Mouse (Mus musculus): ENCODE measurements around the gene Sema6d.
A peak's percentile ranks its signal among the peaks of the same experiment; 100 is the strongest.

Sema6d gene

GRCm38 (mm10) chr2:124563759-124564158 is 474.0 kb downstream of the Sema6d start:
- no peak for DNase-seq

DNA sequence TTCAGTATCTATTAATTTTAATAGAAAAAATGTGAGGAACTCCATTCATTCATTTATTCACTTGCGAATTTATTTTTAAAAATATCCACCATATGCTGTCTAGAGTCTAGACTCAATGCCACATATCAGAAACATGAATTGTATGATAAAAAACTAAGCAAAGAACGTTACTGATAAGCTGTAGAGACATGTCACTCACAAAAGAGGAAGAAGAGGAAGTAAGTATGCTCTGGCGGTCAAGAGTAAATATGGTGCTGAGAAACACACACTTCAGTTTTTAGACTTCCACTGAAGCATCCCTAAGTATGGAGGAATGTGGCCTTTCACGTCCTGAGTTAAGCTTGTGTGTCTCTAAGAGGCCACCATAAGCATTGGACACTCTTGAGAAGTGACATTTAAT is 484.0 kb downstream of the Sema6d start:
- no peak for DNase-seq

DNA sequence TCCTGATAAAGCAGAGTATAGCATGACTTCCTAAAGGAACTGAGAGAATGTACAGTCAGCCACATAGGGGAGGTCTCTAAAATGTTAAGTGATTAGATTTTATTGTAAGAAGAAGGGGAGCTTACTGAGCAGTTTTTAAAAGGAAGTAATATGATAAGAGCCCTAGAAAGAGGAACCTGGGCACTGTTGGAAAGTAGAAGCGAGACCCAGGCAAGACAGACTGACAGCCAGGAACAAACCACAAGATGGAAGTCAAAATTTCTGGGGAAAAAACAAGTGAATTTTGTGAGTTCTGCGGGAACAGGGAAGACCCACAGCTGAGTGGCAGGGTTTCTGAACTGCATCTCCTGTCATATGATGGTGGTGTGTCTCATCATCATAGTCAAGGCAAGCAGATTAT is 486.3 kb downstream of the Sema6d start:
- no peak for DNase-seq

- no peak for DNase-seq
Measured at GRCm38 (mm10) chr2:124583561-124583960, 493.8 kb downstream of the Sema6d start.

DNA sequence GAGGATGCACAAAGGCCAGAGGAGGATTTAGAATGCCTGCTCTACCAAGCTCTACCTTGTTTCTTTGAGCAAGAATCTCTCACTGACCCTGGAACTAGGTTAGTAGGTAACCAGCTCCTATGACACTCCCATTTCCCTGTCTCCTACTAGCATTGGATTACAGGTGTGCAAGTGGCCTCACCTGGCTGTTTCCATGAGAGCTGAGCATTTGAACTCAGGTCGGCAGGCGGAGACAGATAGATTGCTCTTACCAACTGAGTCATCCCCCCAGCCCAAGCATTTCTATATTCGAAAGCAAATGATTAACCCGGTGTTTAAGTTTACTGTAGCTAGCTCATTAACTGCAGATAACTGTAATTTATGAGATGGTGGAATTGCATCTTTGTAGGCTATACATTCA is 503.0 kb downstream of the Sema6d start:
- DNase-seq: no peak

DNA sequence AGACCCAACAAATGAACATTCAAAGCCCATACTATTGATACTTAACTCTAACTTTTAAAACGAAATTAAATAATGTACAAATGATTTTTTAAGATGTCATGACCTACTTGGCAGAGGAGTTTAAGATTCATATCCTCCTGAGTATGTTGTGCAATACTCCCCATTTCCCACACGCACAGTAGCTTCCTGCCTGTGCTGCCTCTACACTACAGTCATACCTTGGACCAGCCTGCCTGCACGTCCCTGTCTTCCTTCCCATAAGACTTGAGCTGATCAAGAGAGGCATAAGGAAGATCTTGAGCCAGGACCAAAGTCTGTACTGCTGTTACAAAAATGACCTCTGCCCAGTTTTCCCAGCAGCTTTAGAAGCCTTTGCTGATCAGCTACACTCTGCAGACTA is 509.2 kb downstream of the Sema6d start:
- DNase-seq: no peak

DNA sequence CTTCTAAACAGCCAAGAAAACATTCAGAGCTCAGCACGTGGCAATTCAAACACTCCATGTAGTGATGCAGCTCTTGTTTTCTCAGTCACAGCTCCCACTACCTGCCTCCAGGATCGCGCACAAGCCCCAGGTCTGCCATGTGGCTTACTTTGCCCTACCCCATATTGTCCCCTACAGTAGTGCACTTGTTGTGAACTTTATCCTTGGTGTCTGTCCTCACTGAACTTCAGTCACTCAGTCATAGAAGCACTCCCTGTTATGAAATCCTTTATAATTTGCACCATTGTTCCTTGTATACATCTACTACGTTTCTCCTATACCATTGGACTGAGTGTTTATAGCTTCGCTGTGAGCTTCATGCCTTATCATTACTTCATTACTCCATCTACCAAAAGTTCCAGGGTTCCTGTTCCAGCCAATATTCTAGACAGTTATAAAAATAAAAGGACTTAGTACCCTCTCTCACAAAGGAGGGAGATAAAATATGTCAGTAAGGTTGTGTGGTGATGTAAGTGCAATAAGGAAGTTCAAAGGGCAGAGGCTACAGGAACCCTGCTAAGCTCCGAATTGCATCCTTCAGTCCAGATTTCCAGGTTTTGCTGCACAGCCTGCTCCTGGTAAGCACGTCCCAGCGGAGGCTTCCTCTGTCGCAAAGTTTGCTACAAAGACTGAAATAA is 512.1 kb downstream of the Sema6d start:
- no peak for DNase-seq

DNA sequence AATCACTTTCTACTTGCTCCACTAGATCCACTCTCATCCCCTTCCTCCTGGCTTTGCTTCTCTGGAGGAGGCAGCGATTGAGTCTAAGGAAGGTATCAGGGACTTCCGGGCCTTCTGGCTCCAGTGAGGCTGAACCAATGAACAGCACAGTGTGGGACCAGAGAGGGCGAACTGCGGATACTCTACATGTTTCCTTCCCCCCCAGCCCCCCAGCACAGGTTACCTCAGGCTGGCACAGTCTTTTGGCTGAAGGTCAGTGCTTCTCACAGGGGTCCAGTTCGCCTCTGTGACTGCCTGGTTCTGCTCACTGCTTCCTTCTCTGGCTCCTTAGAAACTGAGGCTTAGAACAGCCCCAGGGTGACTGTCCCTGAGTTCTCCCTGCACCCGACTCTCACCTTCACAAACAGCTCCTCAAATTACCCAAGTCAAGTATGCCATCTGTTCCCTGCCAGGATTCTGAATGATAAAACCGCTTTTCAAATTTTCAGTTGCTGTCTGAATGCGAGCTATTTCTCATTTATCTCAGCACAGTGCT is 512.7 kb downstream of the Sema6d start:
- DNase-seq: no peak

GRCm38 (mm10) chr2:124605341-124605740 is 515.6 kb downstream of the Sema6d start:
- no peak for DNase-seq

DNA sequence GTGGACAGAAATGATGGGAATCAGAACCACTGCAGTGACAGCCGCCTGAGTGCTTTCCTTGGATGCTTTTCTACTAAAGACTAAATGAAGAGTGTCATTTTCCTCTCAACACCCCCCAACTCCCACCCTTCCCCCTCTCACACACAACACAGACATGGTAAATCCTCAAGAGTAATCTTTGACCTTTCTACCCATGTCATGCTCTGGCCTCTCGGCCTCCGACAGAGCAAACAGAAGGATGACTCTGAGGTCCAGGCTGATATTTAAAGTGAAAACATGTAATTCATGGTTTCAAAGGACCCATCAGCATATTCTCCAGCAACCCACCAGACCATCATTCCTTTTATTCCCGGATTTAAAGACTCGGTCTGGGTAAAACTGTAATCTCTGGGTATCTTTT is 518.2 kb downstream of the Sema6d start:
- DNase-seq: no peak

DNA sequence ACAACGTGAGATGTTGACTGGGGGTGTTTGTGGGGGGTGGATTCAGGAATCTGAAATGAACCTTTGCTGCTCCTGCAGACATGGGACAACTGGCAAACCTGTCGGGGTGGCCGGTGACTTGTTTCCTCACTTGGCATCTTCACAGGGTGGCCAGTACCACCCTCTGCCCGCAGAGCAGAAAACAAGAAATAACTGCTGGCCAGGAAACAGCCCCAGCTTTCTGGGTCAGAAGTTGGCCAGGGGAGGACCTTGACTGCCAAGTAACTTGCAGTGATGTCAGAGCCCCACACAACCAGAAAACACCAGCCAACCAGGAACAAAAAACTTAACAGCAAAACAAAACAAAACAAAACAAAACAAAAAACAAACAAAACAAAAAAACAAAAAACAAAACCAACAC is 518.8 kb downstream of the Sema6d start:
- DNase-seq: no peak

- no peak for DNase-seq
Measured at GRCm38 (mm10) chr2:124609014-124609413, 519.2 kb downstream of the Sema6d start.

DNA sequence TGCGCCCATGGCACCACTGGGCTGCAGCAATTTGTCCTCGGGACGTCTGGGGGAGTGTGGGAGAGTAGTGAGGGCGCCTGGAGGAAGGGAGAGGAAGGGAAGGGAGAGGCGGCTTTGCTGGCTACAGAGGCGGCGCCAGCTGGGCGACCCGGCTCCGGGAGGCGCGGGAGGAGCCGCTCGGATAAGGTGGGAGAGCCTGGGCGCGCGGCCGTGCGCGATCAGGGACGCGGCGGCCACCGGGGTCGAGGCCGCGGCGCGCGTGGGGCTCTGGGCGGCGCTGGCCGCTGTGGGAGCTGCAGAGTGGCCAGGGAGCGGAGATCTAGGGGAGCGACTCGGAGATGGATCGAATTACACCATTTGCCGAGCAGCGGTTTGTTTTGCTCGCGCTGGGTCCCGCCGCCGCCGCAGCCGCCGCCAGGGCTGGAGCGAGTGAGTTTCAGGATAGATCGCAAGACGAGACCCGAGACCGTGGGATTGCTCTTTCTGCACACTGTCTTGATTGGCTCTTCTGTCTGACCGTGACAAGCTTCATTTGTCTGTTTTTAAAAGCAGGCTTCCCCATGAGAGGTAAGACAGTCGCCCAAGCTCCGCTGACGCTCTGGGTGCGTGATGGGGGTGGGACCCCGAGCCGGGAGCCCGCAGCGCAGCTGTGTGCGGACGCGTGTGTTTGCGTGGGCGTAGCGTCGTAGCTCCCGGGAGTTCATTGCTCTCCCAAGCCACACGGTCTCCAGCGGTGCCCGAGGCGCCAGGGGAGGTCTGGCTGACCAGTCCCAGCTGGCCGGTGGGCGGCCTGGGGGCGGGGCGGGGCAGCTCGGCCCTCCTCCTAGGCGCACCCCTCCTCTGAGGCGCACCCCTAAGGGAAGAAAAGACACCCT is 520.2 kb downstream of the Sema6d start:
- DNase-seq: peak; percentile 14 to 22

GRCm38 (mm10) chr2:124610586-124611105 is 520.9 kb downstream of the Sema6d start:
- DNase-seq: no peak

- DNase-seq: no peak
Measured at GRCm38 (mm10) chr2:124611226-124611625, 521.5 kb downstream of the Sema6d start.

GRCm38 (mm10) chr2:124612276-124612675 is 522.5 kb downstream of the Sema6d start:
- no peak for DNase-seq

DNA sequence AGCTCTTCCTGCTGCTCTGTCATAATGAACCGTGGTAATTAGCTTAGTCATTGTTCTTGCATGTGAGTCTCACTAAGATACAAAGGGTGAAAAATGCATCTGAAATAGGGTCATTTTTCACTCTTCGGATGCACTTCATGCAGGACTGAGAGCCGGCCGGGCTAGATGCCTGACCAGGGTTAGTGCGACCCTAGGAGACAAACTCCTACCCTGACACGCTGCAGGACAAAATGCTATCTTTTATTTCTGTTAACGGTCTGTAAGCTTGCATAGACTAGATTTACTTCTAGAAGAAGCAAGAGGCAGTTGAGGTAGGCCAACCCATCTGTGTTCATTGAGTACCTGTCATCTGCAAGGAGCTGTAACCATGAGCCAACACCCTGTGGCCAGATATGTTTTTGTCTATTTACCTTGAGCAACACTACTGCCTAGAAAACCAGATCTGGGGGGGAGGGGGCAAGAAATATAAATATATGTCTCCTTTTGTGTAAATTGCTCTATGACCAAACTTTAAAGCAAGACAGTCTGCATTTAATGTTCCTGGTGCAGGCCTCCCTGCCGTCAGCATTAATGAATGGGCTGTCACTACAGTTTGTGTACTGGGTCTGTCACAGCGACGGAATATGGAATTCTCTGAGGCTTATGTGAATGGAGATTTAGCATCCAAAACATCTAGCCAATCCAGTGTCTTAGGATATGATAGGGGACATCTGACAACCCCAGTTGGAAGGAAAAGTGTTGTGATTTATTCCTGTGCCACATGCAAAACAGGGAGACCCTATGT is 523.1 kb downstream of the Sema6d start:
- no peak for DNase-seq

- DNase-seq: no peak
Measured at GRCm38 (mm10) chr2:124613671-124614210, 524.0 kb downstream of the Sema6d start.

- DNase-seq: no peak
Measured at GRCm38 (mm10) chr2:124616746-124617145, 527.0 kb downstream of the Sema6d start.

DNA sequence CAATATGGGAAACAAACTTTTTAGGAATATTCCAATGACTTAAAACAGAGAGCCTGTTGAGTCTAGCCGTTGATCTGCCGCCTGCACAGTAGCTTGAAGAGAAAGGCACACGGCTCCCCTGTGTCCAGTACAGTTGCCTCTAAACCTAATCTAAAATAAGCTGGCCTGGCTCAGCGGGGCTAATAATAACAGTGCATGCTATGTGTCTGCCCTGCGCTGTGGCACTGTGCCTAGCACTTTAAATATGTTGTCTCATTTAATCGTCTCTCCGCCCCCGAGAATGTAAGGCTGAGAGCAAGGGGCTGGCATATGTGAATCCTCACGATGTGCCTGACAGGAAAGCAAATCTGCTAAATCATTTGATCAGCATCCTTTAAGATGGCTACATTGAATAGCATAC is 527.7 kb downstream of the Sema6d start:
- DNase-seq: no peak

GRCm38 (mm10) chr2:124618091-124618490 is 528.3 kb downstream of the Sema6d start:
- DNase-seq: no peak

DNA sequence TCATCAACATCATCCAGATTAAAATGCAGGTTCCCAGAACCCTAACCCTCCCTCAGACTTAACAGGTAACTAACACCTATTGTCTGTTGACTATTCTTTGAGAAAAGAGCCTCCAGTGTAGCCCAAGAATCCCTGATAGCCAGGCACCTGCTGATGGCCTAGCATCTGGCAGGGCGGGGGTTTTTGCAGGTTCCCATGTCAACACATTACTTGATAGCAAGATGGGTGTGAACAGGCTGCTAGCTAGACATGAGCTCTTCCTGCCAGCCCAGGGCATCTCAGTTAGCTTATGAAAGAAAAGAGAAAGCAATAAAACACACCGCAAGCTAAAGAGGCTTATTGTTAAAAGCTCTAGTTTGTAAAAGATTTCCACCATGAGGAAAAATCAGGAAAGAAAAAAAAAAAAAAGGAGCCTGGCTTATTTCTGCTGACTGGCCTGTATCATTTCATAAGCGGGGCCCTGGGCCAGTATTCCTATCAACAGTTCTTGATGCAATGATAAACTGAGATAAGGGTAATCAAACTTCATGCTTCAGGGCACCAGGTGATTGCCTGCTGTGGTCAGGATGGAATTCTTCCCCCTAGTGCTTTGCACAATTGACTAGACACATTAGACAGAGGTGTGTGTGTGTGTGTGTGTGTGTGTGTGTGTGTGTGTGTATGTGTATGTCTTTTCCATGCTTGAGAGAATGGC is 528.9 kb downstream of the Sema6d start:
- no peak for DNase-seq
